Mouse (Mus musculus) E14TG2a.4 (cell line): ENCODE results near the gene Polr2g.

ENCODE experiments used
- CTCF ChIP-seq: conservative IDR thresholded peaks from 2 replicates; pipeline ENCODE4 v1.5.1; 2014; ENCODE audit warnings: low read length
- NANOG ChIP-seq: IDR thresholded peaks from 2 replicates; pipeline ENCODE4 v1.6.1; 2014; ENCODE audit warnings: borderline replicate concordance, low read length, mixed read lengths

DNA sequence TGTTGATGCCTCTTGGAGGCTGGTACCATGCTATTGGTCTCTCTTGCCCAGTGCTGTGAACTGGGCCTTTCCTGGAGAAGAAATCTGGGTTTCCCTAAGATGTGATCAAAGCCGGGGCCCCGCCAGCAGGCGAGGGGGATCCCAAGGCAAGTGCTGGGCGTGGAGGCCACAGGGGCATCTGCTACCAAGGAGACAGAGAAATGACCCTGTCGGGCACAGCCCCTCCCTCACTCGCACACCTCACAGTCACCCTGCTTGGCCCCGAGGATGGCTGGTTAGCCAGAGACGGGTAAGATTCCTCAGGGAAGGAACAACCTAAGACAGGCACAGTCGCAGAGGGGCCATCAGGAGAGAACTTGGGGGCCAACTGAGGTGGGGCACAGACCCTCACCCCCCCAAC lies 32.8 kb downstream of the Polr2g start:
- TF ChIP-seq CTCF (no peak), NANOG (no peak)
